Mouse (Mus musculus): ENCODE measurements around the gene Ephb6. TPM values are rescaled to one million over a fixed set of nuclear protein-coding genes. Genes with fewer than 3 reads are reported as not detected.

The Ephb6 gene
- polyA plus RNA-seq, 2 experiments from 2014 or later = 12.2 to 16.1 TPM

- no peak for ATAC-seq
These were observed 22.9 kb downstream of the Ephb6 start for GRCm38 (mm10) chr6:41628180-41628579.

DNA sequence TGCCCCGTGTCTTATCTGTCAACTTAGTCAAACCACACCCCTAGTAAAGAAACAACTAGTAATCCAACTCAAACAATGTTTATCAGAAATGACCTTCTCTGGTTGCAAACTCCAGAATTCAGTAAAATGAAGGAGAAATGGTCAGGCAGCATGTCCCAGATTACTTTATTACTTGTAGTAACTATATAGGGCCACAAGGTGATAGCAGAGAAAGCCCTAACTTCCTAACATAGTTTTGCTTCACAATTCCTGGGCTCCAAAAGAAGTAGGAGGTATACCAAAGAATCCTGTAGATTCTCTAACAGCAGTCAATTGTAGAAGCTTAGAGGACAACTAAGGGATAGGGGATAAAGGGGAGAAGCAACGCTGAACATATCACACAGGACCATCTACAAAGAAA is 25.5 kb downstream of the Ephb6 start:
- ATAC-seq = no peak

DNA sequence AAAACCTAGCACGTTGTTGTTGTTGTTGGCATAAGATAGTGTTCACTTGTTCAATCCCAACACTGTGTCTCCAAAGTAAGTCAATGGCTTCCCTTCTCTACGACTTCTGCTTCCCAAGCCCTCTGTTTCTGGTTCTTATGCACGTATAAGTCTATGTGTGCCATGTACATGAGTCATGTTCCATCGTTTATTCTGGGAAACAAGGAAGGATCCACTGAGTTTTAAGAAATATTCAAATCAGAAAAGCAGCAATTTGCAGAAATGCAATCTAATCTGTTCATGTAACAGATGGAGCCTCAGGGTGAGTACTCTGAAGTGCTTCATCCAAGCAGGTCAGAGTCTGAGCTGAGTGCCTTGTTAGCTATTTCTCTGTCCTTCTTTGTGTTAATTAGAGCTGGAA is 26.3 kb downstream of the Ephb6 start:
- ATAC-seq = no peak

GRCm38 (mm10) chr6:41635211-41635610 is 29.9 kb downstream of the Ephb6 start:
- ATAC-seq = no peak

DNA sequence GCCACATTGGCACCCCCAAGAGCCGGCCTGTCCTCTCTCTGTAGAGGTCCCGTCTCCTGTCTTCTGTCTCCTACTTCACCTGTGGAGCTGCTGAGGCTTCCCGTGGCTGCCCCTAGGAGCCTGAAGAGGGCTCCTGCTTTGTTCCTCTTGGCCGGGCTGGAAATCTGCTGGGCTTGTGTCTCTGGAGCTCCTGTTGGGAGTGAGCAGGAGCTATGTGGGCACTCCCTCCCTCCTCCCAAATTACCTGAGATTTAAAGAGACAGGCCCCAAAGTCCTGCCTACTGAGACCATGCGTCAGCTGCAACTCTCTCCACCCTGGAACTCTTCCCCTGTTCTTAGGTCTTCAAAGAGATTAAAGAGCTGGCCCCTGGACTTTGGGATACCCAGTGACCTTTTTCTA is 30.9 kb downstream of the Ephb6 start, which contains the start of gene Trpv6:
Trpv6 (minus strand) TSS at position 228 of the 400 bp plus-strand sequence.
- ATAC-seq = no peak

DNA sequence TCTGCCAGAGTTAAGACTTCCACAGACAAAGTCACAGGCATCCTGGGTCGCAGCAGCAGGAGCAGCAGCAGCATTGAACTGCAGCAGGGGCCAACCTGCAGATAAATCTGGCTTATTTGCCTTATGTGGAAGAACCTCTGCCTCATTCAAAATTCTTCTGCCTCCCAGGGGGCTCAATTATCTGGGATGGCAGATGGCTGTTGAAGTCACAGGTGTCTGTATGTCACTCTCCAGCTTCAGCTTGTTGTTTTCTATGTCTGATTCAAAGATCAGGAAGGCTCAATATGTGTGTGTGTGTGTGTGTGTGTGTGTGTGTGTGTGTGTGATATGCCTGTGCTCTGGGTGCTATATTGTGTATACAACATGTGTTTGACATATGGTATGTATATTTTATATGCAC is 32.1 kb downstream of the Ephb6 start:
- ATAC-seq = no peak

GRCm38 (mm10) chr6:41637927-41638506 is 32.7 kb downstream of the Ephb6 start:
- ATAC-seq = no peak

GRCm38 (mm10) chr6:41640449-41640848 is 35.2 kb downstream of the Ephb6 start:
- no peak for ATAC-seq

DNA sequence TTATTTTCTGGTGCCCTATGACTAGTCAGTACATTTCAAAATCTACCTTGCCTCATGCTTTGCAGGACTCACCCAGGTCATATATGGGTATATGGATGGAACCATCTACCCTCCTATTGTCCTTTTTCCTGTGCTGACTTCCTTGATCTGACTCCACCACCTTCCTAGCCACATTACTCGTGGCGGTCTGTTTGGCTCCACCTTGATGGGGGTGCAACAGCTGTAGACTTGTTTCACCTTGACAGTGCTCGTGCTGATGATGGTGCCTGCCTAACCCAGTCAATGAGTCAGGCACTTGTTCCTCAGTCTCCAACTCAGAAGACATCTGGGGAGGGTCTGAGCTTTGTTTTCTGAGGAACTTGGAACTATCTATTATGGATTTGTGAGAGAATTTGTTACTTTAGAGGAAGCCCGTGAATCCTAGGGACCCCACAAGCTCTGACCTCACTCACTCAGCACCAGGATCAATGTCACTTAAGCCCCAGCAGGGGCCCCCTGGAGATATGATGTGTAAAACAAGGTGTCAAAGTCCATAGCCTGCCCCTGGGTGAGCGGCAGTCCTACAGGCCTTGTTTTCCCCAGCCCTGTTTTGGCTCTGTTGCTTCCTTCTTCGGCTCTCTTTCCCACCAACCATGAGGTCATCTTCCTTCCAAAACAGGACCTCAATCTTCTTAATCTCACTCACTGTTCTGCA is 36.0 kb downstream of the Ephb6 start:
- ATAC-seq = no peak

DNA sequence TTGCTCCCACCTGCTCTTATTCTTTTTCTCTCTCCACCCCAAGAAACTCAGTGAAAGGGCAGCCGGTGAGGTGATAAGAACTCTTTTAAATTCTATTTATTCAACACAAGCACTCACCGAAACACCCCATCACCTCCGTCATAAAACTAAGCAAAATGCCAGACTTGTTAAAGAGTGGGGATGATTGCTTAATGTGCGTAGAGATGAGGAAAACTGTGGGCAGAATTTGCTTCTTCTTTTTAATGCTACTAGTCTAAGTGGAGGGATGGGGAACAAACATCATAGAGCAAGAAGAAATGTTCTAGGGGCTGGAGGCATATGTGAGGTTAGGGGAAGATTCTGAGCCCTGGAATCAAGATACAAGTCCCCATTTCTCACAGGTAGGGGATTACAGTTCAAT is 37.5 kb downstream of the Ephb6 start:
- ATAC-seq = no peak

- ATAC-seq = no peak
These were observed 37.9 kb downstream of the Ephb6 start for GRCm38 (mm10) chr6:41643227-41643626.

- no peak for ATAC-seq
These were observed 40.9 kb downstream of the Ephb6 start for GRCm38 (mm10) chr6:41646220-41646619.

- ATAC-seq = no peak
These were observed 41.4 kb downstream of the Ephb6 start for GRCm38 (mm10) chr6:41646672-41647071.

DNA sequence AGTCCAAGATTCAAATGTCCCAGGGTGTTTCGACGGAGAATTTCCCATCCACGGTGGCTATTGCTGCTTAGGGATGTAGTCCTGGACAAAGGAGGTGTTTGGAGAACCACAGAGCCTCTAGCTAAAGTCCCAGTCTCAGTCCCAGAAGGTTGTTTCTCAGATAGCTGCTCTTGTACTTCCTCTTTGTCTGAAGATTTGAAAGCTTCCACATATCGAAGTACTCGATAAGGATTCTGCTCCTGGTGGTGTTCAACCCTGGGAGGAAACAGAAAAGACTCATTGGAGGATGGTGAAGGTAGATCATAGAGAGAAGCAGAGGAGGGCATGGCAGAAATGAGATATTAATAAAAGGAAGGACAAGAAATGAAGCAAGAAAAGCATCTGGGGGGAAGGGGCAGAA is 47.9 kb downstream of the Ephb6 start:
- ATAC-seq = no peak

GRCm38 (mm10) chr6:41654648-41655047 is 49.4 kb downstream of the Ephb6 start:
- ATAC-seq = peak; percentile 37

DNA sequence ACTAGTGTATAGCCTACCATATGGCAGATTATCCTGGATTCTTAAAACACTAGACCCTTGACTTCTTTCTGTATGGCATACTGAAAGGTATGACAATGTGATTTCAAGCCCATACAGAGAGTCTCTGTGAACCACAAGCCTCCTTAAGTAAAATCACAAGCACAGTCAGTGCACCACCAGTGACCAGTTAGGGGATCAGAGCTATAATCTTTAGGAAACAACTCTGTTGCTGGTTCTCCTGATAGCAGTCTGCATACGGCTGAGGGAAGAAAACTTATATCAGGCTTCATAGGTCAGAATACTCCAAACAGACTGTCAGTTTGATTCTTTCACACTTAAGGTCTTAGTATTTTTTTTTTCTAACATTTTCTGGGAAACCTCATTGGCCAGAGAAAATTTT is 53.2 kb downstream of the Ephb6 start:
- no peak for ATAC-seq

GRCm38 (mm10) chr6:41662320-41662719 is 57.0 kb downstream of the Ephb6 start:
- ATAC-seq = peak; percentile 84

Other genes starting within 250 kb of the Ephb6 start
- gene Prss3, start 227.8 kb upstream of the Ephb6 start, polyA plus RNA-seq (2017; shearing (Covaris generic)) = not detected
- gene Gm5771, start 213.1 kb upstream of the Ephb6 start, polyA plus RNA-seq (2017; shearing (Covaris generic)) = not detected
- not detected for gene Gm10334, start 159.3 kb upstream of the Ephb6 start, polyA plus RNA-seq (2017; shearing (Covaris generic))
- not detected for gene Prss1, start 146.6 kb upstream of the Ephb6 start, polyA plus RNA-seq (2017; shearing (Covaris generic))
- 1 to 10 TPM; 2.0 to 3.1 TPM for gene Prss2, start 83.7 kb upstream of the Ephb6 start, polyA plus RNA-seq (2017; shearing (Covaris generic))
- under 1 TPM; 0.22 to 0.61 TPM for gene Trpv6, start 30.9 kb downstream of the Ephb6 start, polyA plus RNA-seq (2017; shearing (Covaris generic))
- not detected for gene Trpv5, start 75.3 kb downstream of the Ephb6 start, polyA plus RNA-seq (2017; shearing (Covaris generic))
- not detected for gene Llcfc1, start 78.9 kb downstream of the Ephb6 start, polyA plus RNA-seq (2017; shearing (Covaris generic))
- gene Kel, start 98.9 kb downstream of the Ephb6 start, polyA plus RNA-seq (2017; shearing (Covaris generic)) = not detected
- gene Olfr459, start 169.7 kb downstream of the Ephb6 start, polyA plus RNA-seq (2017; shearing (Covaris generic)) = under 1 TPM in 1 of 2 experiments, not detected in 1; 0.15 TPM
- not detected for gene Pip, start 242.1 kb downstream of the Ephb6 start, polyA plus RNA-seq (2017; shearing (Covaris generic))
- not detected for gene Sval2, start 247.5 kb downstream of the Ephb6 start, polyA plus RNA-seq (2017; shearing (Covaris generic))

Measured in CD4-positive, CD25-positive, alpha-beta regulatory T cell, adult 4 months (primary cell).